Mouse (Mus musculus): Measurements from ENCODE around the gene Pnmal2. TPM values are rescaled to one million over a fixed set of nuclear protein-coding genes. Genes with fewer than 3 reads are reported as not detected.
"Not testable (repeated sequence)": the region's sequence is repeated elsewhere in the genome, so short reads cannot be mapped to it uniquely, and the experiment has no call there.

Gene Pnmal2
- polyA plus RNA-seq, 1 experiment from 2014 or later, result 4.0 TPM

DNA sequence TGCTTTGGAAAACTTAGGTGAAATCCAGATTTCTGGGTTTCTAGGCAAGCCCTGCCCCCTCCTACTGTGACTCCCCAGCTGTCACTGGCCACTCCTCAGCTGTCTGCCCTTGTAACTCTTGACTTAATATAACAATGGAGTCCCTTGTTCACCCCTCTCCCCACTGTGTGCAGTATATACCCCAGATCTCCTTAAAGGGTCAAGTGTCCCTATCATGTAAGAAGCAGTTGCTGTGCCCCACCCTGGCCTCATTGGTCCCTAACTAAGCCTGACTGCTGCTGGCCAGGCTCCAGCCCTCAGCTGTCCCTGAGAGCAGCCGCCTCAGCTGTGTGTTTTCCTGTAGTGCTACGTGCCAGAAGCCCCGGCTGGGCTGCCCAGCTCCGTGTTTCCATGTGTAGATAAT, 3.5 kb downstream of the Pnmal2 start:
- peaks cover 63% of the 10 kb centered on the region for H3K4me1 ChIP-seq
- H3K4me3 ChIP-seq, result peak overlapping the region; percentile 66
- WGBS, result 4% methylated on average over 4 of the region's 4 CpGs
- no peak for ATAC-seq (ENCODE audit: extremely low read depth, insufficient number of reproducible peaks, low FRiP score, low TSS enrichment)
- peak overlapping the region; percentile 20; the same call in 1 of the 2 replicates for H3K27ac ChIP-seq (replicated peaks)
- H3K9ac ChIP-seq, result peak overlapping the region; percentile 61; the same call in 1 of the 2 replicates
- peaks cover 57% of the 10 kb centered on the region for H3K27me3 ChIP-seq (replicated peaks)
- H3K4me2 ChIP-seq, result peak overlapping the region; percentile 92
- no peaks in the 10 kb centered on the region for H3K36me3 ChIP-seq
- H3K9me3 ChIP-seq, result no peaks in the 10 kb centered on the region

DNA sequence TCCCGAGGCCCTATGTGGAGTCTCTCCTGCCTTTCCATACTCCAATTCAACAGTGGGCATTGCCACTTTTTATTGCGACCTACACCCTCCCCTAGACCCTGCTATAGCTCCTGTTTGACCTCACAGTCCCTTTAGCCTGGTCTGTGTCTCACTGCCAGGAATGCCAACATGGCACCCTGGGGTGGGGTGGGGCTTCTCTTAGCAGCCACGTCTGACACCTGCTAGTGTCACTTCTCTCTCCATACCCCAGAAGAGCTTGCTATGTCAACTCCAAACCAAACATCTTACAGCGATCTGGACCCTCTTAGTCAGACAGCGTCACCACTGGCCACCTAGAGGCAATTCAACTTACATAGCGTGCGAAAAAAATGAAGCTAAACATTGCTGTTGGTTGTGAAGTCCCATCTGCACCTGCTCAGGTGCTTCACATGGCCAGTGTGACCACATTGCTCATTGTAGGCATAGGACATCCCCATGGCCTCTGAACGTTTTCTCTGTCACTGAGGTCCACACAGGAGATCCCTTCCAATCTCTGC, 4.5 kb downstream of the Pnmal2 start:
- H3K36me3 ChIP-seq, result no peaks in the 10 kb centered on the region
- H3K27ac ChIP-seq (replicated peaks), result no peak overlapping the region
- H3K27me3 ChIP-seq (replicated peaks), result peaks cover 52% of the 10 kb centered on the region
- H3K4me3 ChIP-seq, result no peak overlapping the region
- ATAC-seq (ENCODE audit: extremely low read depth, insufficient number of reproducible peaks, low FRiP score, low TSS enrichment), result no peak
- H3K4me1 ChIP-seq, result peaks cover 62% of the 10 kb centered on the region
- WGBS, result 56% methylated on average over 8 of the region's 8 CpGs
- no peak overlapping the region; the same call in 1 of the 2 replicates for H3K9ac ChIP-seq
- H3K4me2 ChIP-seq, result no peak overlapping the region
- no peaks in the 10 kb centered on the region for H3K9me3 ChIP-seq

DNA sequence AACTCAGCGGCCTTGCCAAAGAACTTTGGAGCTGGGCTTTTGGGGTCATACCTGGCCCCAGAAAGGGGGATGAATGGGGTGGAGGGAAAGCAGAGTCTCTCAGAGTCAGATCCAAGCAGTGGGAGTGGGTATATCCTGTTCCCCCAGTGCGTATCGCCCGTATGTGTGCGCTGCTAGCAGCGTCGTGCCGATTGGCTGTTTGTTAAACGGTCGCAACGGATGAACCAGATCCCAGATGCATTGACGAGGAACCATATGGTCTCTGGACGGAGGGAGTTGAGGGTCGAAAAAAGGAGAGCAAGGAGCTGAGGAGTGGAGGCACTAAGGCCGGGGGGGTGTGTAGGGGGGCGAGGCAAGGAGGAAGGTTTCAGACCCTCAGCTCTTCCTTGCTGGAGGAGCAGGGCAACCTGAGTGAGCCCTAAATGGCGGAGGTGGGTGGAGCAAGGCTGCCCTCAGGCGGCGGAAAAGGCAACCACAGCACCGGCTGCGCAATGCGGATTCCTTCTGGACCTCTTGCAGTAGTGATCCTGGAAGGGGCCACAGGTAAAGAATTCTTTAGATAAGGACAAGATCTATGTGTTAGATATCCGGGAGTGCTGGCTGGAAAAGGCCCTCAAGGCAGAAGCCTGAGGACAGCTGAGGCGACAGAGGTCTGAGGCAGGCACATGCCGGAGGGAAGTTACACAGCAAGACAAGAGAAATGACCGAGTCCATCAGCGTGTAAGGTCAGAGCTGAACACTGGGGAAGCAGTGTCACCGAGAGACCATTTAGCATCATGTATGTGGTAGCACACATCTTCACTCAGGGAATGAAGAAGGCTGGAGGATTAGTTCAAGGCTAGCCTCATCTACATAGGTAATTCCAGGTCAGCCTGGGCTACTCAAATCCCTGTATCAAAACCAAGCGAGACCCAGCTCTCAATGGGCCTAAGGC, 5.7 kb downstream of the Pnmal2 start:
- Histone ChIP-seq H3K9ac (peak overlapping the region; percentile 71), H3K27me3 (replicated peaks) (peaks cover 46% of the 10 kb centered on the region), H3K4me3 (peak overlapping the region; percentile 44), H3K27ac (replicated peaks) (no peak overlapping the region), H3K36me3 (no peaks in the 10 kb centered on the region), H3K4me2 (peak overlapping the region; percentile 70), H3K4me1 (peaks cover 51% of the 10 kb centered on the region), H3K9me3 (no peaks in the 10 kb centered on the region)
- no peak for ATAC-seq (ENCODE audit: extremely low read depth, insufficient number of reproducible peaks, low FRiP score, low TSS enrichment)
- 9% methylated on average over 29 of the region's 29 CpGs for WGBS

DNA sequence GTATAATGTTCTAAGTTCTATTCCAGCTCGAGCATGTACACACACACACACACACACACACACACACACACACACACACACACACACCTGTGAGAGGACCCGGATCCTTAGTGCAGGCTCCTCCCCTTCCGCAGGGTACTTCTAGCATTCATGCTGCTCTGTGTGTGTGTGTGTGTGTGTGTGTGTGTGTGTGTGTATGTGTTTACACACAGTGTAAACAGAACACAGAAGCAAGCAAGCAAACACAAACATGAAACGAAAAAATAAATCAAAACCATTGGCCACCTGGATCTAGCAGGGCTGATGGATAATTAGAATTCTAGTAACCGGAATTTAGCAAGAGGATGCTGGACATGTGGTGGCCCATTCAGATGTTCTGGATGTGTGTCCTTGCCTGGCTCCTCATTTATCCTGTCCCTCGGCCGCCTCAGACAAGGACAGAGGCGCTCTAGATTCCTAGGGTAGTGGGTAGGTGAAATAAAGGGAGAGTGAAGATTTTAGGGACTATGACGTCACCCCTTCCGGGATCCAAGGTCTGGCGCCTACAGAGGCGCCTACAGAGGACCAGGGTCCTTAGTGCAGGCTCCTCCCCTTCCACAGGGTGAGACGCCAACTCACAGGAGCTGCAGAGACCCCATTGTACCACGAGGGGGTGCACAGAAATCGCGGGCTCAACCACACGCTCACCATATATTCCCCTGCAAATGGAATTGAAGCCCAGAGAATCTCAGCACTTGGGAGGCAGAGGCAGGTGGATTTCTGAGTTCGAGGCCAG, 6.6 kb downstream of the Pnmal2 start:
- Histone ChIP-seq H3K36me3 (no peaks in the 10 kb centered on the region), H3K9me3 (no peaks in the 10 kb centered on the region), H3K27me3 (replicated peaks) (peaks cover 38% of the 10 kb centered on the region), H3K4me3 (no peak overlapping the region), H3K4me1 (peaks cover 43% of the 10 kb centered on the region), H3K4me2 (peak overlapping the region; percentile 20; the same call in 1 of the 2 replicates), H3K9ac (no peak overlapping the region), H3K27ac (replicated peaks) (no peak overlapping the region)
- ATAC-seq (ENCODE audit: extremely low read depth, insufficient number of reproducible peaks, low FRiP score, low TSS enrichment), result peak; percentile 48; the same call in 1 of the 2 replicates
- 25% methylated on average over 18 of the region's 18 CpGs for WGBS

DNA sequence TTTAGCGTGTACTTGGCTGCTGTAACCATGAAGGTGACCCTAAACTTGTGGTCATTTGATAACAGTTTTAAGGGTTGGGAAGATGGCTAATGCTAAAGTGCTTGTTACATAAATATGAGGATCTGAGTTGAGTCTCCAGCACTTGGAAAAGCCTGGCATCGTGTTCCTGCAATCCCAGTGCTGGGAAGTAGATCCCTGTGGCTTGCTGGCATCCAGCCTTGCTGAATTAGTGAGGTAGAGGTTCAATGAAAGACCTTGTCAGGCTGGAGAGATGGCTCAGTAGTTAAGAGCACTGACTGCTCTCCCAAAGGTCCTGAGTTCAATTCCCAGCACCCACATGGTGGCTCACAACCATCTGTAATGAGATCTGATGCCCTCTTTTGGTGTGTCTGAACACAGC, 9.3 kb downstream of the Pnmal2 start:
- peaks cover 15% of the 10 kb centered on the region for H3K4me1 ChIP-seq
- ATAC-seq (ENCODE audit: extremely low read depth, insufficient number of reproducible peaks, low FRiP score, low TSS enrichment); H3K9ac ChIP-seq; H3K27ac ChIP-seq (replicated peaks); H3K36me3 ChIP-seq; H3K4me2 ChIP-seq; H3K4me3 ChIP-seq; H3K9me3 ChIP-seq: not testable (repeated sequence)
- WGBS, result 60% methylated on average over 2 of the region's 2 CpGs
- H3K27me3 ChIP-seq (replicated peaks), result peaks cover 11% of the 10 kb centered on the region

DNA sequence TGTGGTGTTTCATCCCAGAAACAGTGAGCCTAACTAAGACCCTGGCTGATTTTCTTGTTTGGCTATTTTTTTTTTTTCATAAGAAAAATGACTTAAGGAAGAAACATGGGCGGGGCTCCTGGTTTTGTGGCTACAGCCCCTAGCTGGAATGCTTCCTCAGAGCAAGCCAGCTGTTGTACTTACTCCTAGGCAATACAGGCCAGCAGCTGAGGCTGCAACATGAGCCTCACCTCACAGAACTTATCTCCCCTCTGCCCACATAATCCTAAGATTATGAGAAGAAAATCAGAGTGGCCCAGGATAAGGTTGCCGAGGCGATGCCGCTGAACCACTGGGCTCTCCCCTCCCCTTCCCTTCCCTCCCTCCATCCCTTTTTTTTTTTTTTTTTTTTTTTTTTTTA, 11.2 kb downstream of the Pnmal2 start:
- Histone ChIP-seq H3K4me3 (no peak overlapping the region), H3K27me3 (replicated peaks) (peaks cover 13% of the 10 kb centered on the region), H3K9me3 (no peaks in the 10 kb centered on the region), H3K4me1 (peaks cover 5% of the 10 kb centered on the region; the same call in 1 of the 2 replicates), H3K36me3 (no peaks in the 10 kb centered on the region), H3K27ac (replicated peaks) (no peak overlapping the region), H3K9ac (no peak overlapping the region), H3K4me2 (no peak overlapping the region)
- no peak for ATAC-seq (ENCODE audit: extremely low read depth, insufficient number of reproducible peaks, low FRiP score, low TSS enrichment)
- WGBS, result 74% methylated on average over 4 of the region's 4 CpGs

DNA sequence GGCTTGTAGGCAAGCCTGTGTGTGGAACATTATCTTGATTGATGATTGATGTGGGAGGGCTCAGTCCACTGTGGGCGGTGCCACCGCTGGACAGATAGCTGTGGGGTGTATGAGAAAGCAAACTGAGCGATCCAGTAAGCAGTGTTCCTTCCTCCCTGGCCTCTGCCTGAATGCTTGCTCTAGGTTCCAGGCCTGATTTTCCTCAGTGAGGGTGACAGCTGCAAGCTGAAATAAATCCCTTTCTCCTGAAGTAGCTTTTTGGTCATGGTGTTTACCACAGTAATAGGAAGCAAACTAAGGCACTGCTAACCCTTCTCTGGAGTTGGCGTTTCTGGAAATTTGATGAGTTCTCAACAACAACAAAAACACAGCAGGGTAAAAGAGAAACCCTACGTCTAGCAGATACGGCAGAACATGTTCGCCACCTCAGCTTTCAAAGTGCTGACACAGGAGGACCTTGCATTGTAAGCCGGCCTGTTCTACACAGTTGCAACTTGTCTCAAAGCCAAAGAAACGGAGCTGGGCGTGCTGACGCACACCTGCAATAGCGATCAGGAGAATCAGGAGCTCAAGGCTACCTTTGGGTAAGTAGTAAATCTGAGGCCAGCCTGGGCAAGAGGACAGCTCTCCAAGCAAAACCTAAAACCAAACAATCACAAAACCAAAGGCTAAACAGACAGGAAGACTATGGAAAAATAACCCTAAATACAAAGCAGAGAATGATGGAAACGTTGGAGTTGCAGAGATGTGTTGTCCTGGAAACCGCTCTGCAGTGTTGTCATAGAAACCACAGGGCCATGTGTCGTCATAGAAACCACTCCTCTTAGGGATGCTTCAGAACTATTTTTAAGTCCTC, 12.2 kb downstream of the Pnmal2 start:
- no peaks in the 10 kb centered on the region for H3K36me3 ChIP-seq
- ATAC-seq (ENCODE audit: extremely low read depth, insufficient number of reproducible peaks, low FRiP score, low TSS enrichment), result no peak
- no peak overlapping the region for H3K9ac ChIP-seq
- peaks cover 20% of the 10 kb centered on the region for H3K27me3 ChIP-seq (replicated peaks)
- no peak overlapping the region for H3K27ac ChIP-seq (replicated peaks)
- no peak overlapping the region for H3K4me2 ChIP-seq
- WGBS, result 65% methylated on average over 15 of the region's 15 CpGs
- no peaks in the 10 kb centered on the region for H3K9me3 ChIP-seq
- no peak overlapping the region for H3K4me3 ChIP-seq
- H3K4me1 ChIP-seq, result no peaks in the 10 kb centered on the region

DNA sequence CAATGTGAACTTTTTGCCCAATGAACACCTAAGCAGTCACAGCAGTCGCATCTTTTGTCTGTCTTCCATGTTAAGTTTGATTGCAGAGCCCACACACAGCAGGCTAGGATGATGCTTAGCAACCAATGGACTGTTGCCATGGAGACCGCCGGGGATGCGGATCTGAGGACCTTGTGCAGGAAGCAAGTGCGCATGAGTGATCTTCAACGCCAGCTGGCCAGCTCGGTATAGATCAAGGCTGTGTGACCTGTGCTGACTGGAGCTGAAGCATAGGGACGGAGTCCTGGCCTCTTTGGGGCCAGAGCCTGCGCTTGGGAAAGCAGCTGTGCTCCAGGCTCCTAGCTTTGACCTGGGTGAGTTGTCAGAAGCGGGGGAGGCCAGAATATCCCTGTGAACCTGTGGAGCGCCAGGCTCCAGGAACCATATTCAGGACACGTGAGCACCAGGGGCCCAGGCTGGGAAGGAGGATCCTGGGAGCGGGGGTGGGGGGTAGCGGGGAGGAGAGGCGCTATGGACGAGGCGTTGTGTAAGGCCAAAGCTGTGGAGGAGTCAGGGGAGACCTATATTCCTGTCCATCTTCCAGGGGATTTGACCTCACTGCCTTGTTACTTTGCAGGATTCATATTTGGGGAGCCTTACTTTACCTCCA, 15.2 kb downstream of the Pnmal2 start, which contains the start of gene Pnmal1:
Gene Pnmal1 (plus strand): TSS at position 141 of the 649 bp plus-strand sequence.
- Histone ChIP-seq H3K4me1 (no peaks in the 10 kb centered on the region), H3K27ac (replicated peaks) (no peak within 1 kb of the TSS), H3K4me2 (peak within 1 kb of the TSS; percentile 12; the same call in 1 of the 2 replicates), H3K36me3 (no peaks in the 10 kb centered on the region), H3K9ac (no peak within 1 kb of the TSS), H3K4me3 (no peak within 1 kb of the TSS), H3K9me3 (no peaks in the 10 kb centered on the region), H3K27me3 (replicated peaks) (peaks cover 20% of the 10 kb centered on the region)
- no peak for ATAC-seq (ENCODE audit: extremely low read depth, insufficient number of reproducible peaks, low FRiP score, low TSS enrichment)
- 28% methylated on average over 17 of the region's 17 CpGs for WGBS

DNA sequence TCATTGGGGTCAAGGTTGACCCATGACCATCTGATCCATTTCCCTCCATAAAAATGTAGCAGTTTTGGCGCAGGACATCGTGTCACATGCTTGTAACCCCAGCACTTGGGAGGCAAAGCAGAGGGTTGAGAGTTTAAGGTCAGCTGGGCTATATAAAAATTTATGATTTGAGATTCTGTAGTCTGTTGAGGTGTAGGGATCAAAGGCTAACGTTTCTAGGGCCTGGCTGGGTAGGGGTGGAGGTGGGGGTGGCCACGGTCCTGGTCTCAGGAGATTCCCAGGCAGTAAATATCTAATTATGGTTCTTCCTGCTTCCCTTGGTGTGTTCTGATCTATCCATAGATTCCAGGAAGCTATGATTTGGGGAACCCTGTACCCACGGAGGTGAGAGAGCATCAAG, 17.2 kb downstream of the Pnmal2 start:
- ATAC-seq (ENCODE audit: extremely low read depth, insufficient number of reproducible peaks, low FRiP score, low TSS enrichment), result no peak
- no peak overlapping the region for H3K9ac ChIP-seq
- no peaks in the 10 kb centered on the region for H3K4me1 ChIP-seq
- H3K4me3 ChIP-seq, result no peak overlapping the region
- 73% methylated on average over 5 of the region's 5 CpGs for WGBS
- H3K9me3 ChIP-seq, result no peaks in the 10 kb centered on the region
- H3K4me2 ChIP-seq, result no peak overlapping the region
- H3K36me3 ChIP-seq, result no peaks in the 10 kb centered on the region
- peaks cover 20% of the 10 kb centered on the region for H3K27me3 ChIP-seq (replicated peaks)
- no peak overlapping the region for H3K27ac ChIP-seq (replicated peaks)

DNA sequence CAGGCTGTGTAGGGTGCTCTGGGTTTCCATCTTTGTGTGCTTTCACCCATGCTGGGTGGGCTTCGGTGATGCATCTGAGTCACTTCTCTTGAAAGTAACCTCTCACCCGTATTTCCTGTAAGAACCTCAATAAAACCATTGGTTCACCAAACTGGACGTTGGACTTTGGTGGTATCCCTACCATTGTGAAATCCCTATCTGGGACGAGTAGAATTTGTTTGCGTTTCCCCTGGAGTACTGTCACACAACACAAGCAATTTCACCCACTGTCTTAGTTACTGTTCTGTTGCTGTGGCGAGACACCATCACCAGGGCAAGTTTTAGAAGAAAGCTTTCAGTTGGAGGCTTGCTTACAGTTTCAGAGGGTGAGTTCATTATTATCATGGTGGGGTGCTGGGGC, 23.9 kb downstream of the Pnmal2 start:
- ATAC-seq (ENCODE audit: extremely low read depth, insufficient number of reproducible peaks, low FRiP score, low TSS enrichment), result no peak
- WGBS, result 76% methylated on average over 6 of the region's 6 CpGs

More for the DNA sequence above, 23.9 kb downstream of the Pnmal2 start:
- H3K9me3 ChIP-seq, result no peaks in the 10 kb centered on the region
- no peak overlapping the region for H3K9ac ChIP-seq
- H3K27me3 ChIP-seq (replicated peaks), result no peaks in the 10 kb centered on the region
- no peaks in the 10 kb centered on the region for H3K36me3 ChIP-seq
- no peak overlapping the region for H3K4me3 ChIP-seq
- peaks cover 10% of the 10 kb centered on the region for H3K4me1 ChIP-seq
- no peak overlapping the region for H3K27ac ChIP-seq (replicated peaks)
- no peak overlapping the region for H3K4me2 ChIP-seq
